Comparison of ENCODE assay signal across 8 mouse cellular contexts in genomic region chr8:120538397-120539240, GRCm38 (mm10). TPM values are rescaled to one million over a fixed set of nuclear protein-coding genes. Genes with fewer than 3 reads are reported as not detected.
A peak's percentile ranks its signal among the peaks of the same experiment; 100 is the strongest.
DNase-seq lines count a peak whose midpoint lies in the region; ATAC-seq and TF ChIP-seq lines count a peak whose summit lies in the region.

No protein-coding gene starts in this region.

- 5% methylated on average over 35 of the region's 37 CpGs for WGBS in heart, postnatal 0 days

- TF ChIP-seq POLR2A in bone marrow macrophage, adult 2 months (IDR thresholded peaks at IDR 0.05; ENCODE audit: borderline replicate concordance, low read depth, low read length): peak; percentile 15; the same call in 1 of the 2 replicates

- H3K4me3 ChIP-seq in bone marrow macrophage, adult 2 months (ENCODE audit: insufficient read depth, low read length): peak overlapping the region; percentile 76
- peak overlapping the region; percentile 94 for H3K4me3 ChIP-seq in erythroblast, embryonic 14.5 days (replicated peaks)
- peak overlapping the region; percentile 65 for H3K4me3 ChIP-seq in heart, postnatal 0 days (ENCODE audit: low read depth, low read length)

- peaks cover 29% of the 10 kb centered on the region for H3K4me1 ChIP-seq in bone marrow macrophage, adult 2 months (ENCODE audit: control insufficient read depth, insufficient read depth, low read length)
- H3K4me1 ChIP-seq in erythroblast, embryonic 14.5 days (ENCODE audit: control insufficient read depth): peaks cover 92% of the 10 kb centered on the region
- peaks cover 40% of the 10 kb centered on the region for H3K4me1 ChIP-seq in heart, postnatal 0 days (ENCODE audit: control insufficient read depth, insufficient read depth)

- H3K27me3 ChIP-seq in erythroblast, embryonic 14.5 days (ENCODE audit: control insufficient read depth): no peaks in the 10 kb centered on the region
- H3K27me3 ChIP-seq in heart, postnatal 0 days (ENCODE audit: control insufficient read depth, insufficient read depth, low read length): no peaks in the 10 kb centered on the region

- no peaks in the 10 kb centered on the region for H3K9me3 ChIP-seq in erythroblast, embryonic 14.5 days (ENCODE audit: control insufficient read depth, low read length)
- no peaks in the 10 kb centered on the region for H3K9me3 ChIP-seq in heart, postnatal 0 days (replicated peaks; ENCODE audit: control insufficient read depth, low read length)

- TF ChIP-seq EP300 in heart, postnatal 0 days (IDR thresholded peaks at IDR 0.05; ENCODE audit: low read depth): peak; percentile 70; the same call in 1 of the 2 replicates

- H3K36me3 ChIP-seq in erythroblast, embryonic 14.5 days (ENCODE audit: control insufficient read depth): peaks cover 56% of the 10 kb centered on the region
- H3K36me3 ChIP-seq in heart, postnatal 0 days (replicated peaks; ENCODE audit: control insufficient read depth, insufficient read depth, low read length): no peaks in the 10 kb centered on the region

- H3K4me2 ChIP-seq in heart, postnatal 0 days (ENCODE audit: low read depth, low read length): peak overlapping the region; percentile 92

- peak overlapping the region; percentile 99 for H3K27ac ChIP-seq in bone marrow macrophage, adult 2 months (ENCODE audit: insufficient read depth, low read depth, low read length)
- H3K27ac ChIP-seq in heart, postnatal 0 days (ENCODE audit: low read depth): peak overlapping the region; percentile 93

- peak overlapping the region; percentile 73 for H3K9ac ChIP-seq in heart, postnatal 0 days (replicated peaks; ENCODE audit: low read depth, low read length)

- ATAC-seq in heart, postnatal 0 days (ENCODE audit: insufficient read depth, low read depth): peak; percentile 6

- TF ChIP-seq CTCF in bone marrow macrophage, adult 2 months (IDR thresholded peaks at IDR 0.05; ENCODE audit: low read depth, low read length): peak; percentile 54
- TF ChIP-seq CTCF in heart, postnatal 0 days (IDR thresholded peaks at IDR 0.05; ENCODE audit: low read depth): no peak; the same call in 1 of the 2 replicates

- DNase-seq in CD8-positive naive resting alpha-beta T cell, adult 2 months (ENCODE audit: low read depth in 2 of 2, low spot score in 2 of 2): peak; percentile 84
- peak; percentile 63 for DNase-seq in heart, postnatal 0 days (ENCODE audit: low spot score)
- DNase-seq in kidney, postnatal 25 days: peak; percentile 91 to 98
- DNase-seq in lung, postnatal 10 days: peak; percentile 88
- peak; percentile 70 for DNase-seq in ovary, postnatal 36 days (ENCODE audit: low spot score)
- peak; percentile 92 for DNase-seq in thymus, postnatal 25 days

RNA-seq across cellular contexts. Expression of gene Gins2, which starts 50.5 kb away (rescaled TPM):
- polyA plus RNA-seq in bone marrow macrophage, adult 2 months (2012; ENCODE audit: insufficient read depth, insufficient read length, missing spikeins): 16.7 and 23.1 TPM in 2 replicates
- polyA plus RNA-seq in erythroblast, embryonic 14.5 days (2012): 8.6 and 17.1 TPM in 2 replicates
- total RNA-seq in heart, postnatal 0 days (2014; rRNA removed; ENCODE audit: low replicate concordance): 29.8 and 52.1 TPM in 2 replicates
- polyA plus RNA-seq in heart, postnatal 0 days (2015; fragmentation: Nextera tagmentation; extraction: Ambion mirVana): 19.3 and 23.8 TPM in 2 replicates

Comparison
In these comparisons a context has a peak if more than half of its experiments do, and no peak if none do; other contexts are left out.
1. Peak in every context shown above with its lines: DNase-seq, ATAC-seq, H3K4me3 ChIP-seq and H3K27ac ChIP-seq.